Mouse (Mus musculus) right cerebral cortex, adult 2 months (tissue): ENCODE measurements around the gene Bricd5.

Source experiments
- DNase-seq, 2 experiments: peaks; one replicate each; pipeline ENCODE4 v3.0.0; 2021 to 2022; ENCODE audit warnings: low spot score in 2 of 2

The Bricd5 gene

DNA sequence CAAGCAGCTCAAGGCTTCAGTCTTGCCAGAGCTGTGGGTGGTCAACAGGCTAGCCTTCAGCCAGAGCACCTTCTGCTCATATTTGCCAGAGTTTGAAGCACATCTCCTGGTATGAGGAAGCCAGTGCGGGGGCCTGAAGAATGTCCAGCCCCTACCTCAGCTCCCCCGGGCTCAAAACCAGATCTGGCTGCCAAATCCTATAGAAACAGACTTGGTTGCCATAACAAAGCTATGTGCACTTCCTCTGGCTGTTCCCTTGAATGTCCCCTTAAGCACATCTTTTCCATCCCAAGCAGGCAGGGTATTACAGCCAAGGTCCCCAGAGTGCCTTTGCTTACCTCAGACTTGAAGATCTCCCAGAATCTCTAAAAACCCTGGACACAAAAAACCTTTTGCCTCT is 51.0 kb downstream of the Bricd5 start:
- no peak for DNase-seq
